Mouse (Mus musculus) frontal cortex, postnatal 25 days (tissue): ENCODE results near the gene Folh1.
"Not testable (repeated sequence)": the region's sequence is repeated elsewhere in the genome, so short reads cannot be mapped to it uniquely, and the experiment has no call there.

Experiments used
- DNase-seq, 2 experiments: peaks; one replicate each; pipeline ENCODE4 v3.0.0; 2022; ENCODE audit warnings: low spot score in 2 of 2

Folh1 gene

GRCm38 (mm10) chr7:86775617-86776325, at the start of gene Folh1:
Gene Folh1, minus strand, starts transcription at chr7:86775943.
- DNase-seq: peak in 1 of 2 experiments; percentile 6

- no peak for DNase-seq
Observed at GRCm38 (mm10) chr7:86816466-86816865, 40.7 kb upstream of the Folh1 start.

- DNase-seq: not testable (repeated sequence)
Observed at GRCm38 (mm10) chr7:86815716-86816115, 40.0 kb upstream of the Folh1 start.

- not testable (repeated sequence) for DNase-seq
Observed at GRCm38 (mm10) chr7:86815241-86815640, 39.5 kb upstream of the Folh1 start.

GRCm38 (mm10) chr7:86794727-86795126, 19.0 kb upstream of the Folh1 start, which contains the start of gene Vmn2r77:
Gene Vmn2r77, plus strand, starts transcription at chr7:86795027.
- DNase-seq: no peak

- DNase-seq: no peak
Observed at GRCm38 (mm10) chr7:86771621-86772020, 4.1 kb downstream of the Folh1 start.

- DNase-seq: no peak
Observed at GRCm38 (mm10) chr7:86764628-86765027, 11.1 kb downstream of the Folh1 start.

GRCm38 (mm10) chr7:86760751-86761150, 15.0 kb downstream of the Folh1 start:
- no peak for DNase-seq

- DNase-seq: no peak
Observed at GRCm38 (mm10) chr7:86725013-86725412, 50.7 kb downstream of the Folh1 start.

- DNase-seq: no peak
Observed at GRCm38 (mm10) chr7:86688030-86688429, 87.7 kb downstream of the Folh1 start, which contains the start of gene Olfr292. Gene Olfr292, plus strand, starts transcription at chr7:86688330.
